Mouse (Mus musculus): ENCODE measurements around the gene D5Ertd579e. TPM values are rescaled to one million over a fixed set of nuclear protein-coding genes. Genes with fewer than 3 reads are reported as not detected.

The D5Ertd579e gene
- polyA plus RNA-seq (2012; rRNA removed) = 27.9 and 35.3 TPM in 2 replicates

DNA sequence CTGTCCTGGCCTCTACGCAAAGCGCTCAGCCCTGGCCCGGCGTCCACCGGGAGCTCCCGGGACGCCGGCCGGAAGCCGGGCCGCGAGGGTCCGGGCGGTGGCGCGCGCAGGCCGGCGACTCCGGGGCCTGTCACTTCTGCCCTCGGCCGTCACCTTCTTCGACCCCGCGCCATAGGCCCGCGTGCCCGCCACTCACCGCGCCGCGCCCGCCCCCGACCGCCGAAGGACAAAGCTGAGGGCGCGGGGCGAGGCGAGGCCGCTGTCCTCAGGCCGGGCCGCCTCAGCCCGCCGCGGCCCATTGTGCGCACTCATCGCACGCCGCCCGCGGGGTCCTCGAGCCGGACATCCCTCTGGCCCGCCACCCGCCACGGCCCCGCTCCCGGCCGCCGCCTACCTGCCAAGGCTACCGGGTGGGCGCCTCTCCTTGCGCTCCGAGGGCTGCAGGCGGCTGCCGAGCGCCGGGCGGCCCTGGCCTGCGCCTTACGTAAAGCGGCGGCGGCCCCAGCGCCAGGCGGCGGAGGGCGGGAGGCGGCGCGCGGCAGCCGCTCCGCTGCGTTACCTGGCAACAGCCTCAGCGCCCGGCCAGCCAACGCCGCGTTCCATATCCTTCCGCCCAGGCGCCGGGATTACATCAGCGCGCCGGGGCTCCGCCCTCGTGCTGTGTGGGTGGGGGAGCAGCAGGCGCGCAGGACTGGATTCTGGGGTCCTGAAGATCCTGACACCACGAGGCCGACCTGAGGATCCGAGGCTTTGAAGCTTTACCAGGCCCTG is at the start of gene D5Ertd579e:
D5Ertd579e (minus strand) TSS at position 564 of the 771 bp plus-strand sequence.
- DNase-seq (ENCODE audit: low spot score) = peak; percentile 94

GRCm38 (mm10) chr5:36742126-36742848 is 46.5 kb upstream of the D5Ertd579e start:
- peak; percentile 66 for DNase-seq (ENCODE audit: low spot score)

DNA sequence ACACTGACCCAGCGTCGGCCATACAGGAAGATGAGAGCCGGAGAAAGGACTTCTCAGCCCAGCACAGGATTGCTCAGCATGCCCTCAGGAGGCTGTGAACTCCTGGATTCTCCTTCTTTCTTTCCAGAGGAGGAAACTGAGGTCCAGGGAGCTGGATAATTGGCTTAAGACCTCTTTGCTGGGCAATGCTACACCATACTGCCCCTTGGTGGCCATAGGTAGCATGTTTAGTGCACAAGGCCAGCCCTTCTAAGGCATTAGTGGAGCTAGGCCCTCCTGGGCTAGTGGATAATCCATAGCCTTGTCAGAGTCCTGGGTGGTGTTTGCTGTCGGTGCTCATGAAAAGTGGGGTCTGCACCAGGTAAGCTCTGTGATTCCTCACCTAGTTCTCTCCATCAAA is 44.0 kb upstream of the D5Ertd579e start:
- DNase-seq (ENCODE audit: low spot score) = no peak

DNA sequence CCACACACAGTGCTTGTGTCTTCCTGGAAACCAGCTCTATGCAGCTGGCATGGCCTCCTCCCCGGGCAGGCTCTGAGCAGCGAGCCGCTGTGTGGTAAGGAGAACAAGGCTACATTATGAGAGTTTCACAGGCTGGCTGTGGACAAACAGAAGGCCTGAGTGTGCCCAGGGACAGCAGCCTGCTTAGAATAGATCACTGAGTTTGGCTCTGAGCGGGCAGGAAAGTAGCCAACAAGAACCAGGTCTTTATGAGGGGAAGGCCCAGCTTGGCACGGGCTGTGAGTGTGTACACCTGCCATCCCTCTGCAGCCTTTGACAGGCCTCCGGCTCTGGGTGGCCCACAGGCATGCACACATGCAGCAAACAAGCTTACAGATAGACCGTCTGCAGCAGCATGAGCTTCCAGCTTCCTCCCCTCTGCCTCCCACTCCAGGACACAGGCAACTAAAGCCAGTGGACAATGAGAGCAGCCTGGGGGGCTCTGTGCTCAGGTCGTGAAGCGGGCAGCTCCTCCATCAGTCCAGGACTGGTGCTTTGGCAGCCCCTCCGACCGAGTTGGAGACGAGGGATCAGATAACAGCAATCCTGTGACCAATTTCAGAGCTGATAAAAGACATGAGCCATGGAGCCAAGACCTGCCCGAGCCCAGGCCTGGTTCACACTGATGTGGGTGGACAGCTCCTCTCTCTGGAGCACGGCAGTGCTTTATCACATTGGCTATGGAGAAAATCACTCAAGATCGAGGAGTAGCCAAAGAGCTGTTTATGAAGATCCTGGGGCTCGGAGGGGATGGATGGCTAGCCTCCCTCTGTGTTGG is 43.2 kb upstream of the D5Ertd579e start:
- DNase-seq (ENCODE audit: low spot score) = no peak

DNA sequence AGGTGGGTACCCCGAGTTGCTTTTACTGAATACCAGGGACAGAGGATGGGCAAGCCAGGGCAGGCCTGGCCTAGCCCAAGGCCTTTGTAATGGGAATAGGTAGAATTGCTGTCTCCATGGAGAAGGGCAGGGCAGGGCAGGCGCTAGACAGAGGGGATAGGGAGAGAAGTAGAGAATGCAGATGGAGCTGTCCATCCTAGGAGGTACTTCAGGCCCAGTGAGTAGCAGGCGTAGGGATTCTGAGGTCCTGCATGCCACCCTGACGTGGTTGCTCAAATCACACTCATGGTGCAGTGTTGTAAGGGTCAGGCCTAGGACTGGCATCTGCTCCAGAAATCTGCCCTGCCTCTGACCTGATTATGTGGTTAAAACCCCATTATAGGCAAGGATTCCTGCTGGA is 41.9 kb upstream of the D5Ertd579e start:
- no peak for DNase-seq (ENCODE audit: low spot score)

DNA sequence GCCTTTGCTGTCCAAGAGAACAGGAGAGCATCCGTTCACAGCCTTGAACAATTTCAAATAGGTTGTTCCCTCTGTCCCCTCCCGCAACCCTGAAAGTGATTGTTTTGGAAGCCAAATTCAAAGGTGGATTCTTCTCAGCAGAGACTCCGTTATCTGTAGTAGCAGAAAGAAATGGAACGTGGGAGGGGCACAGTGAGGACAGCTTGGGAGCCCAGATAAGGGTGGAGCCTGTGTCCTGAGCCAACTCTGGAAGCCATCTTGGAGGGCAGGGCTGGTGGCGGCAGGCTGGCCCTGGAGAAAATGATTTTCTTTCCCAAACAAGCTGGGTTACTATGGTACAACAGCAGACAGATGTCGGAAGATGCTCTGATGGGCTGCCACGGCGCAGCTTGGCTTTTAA is 40.2 kb upstream of the D5Ertd579e start:
- DNase-seq (ENCODE audit: low spot score) = no peak

- no peak for DNase-seq (ENCODE audit: low spot score)
These were observed 39.3 kb upstream of the D5Ertd579e start for GRCm38 (mm10) chr5:36735106-36735505.

GRCm38 (mm10) chr5:36733405-36733804 is 37.6 kb upstream of the D5Ertd579e start:
- DNase-seq (ENCODE audit: low spot score) = no peak

DNA sequence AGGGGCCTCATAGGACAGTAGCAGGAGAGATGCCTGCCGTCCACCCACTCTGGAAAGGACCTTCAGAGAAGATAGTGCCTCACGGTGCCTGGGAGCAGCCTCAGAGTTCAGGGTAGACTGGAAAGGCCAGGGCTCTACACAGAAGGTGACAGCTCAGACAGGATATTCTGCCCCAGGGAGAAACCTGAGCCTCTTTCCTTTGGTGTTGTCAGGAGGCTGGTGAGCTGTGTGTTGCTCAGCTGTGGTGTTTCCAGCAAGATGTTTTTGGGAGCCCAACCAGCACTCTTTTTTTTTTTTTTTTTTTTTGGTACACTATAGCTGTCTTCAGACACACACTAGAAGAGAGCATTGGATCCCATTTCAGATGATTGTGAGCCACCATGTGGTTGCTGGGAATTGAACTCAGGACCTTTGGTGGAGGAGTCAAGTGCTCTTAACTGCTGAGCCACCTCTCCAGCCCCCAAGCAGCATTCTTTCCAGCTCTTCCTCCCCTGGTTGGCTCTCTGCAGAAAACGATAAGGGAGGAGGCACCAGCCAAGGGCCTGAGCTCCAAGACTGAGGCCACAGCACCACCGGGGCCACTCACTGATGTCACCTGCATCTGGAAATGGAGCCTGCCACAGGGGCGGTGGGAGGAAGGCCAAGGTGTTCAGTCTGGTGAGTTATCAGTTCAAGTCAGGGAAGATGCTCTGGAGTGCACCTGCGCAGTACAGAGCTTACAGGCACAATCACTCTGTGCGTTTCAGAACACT is 36.3 kb upstream of the D5Ertd579e start:
- DNase-seq (ENCODE audit: low spot score) = no peak

DNA sequence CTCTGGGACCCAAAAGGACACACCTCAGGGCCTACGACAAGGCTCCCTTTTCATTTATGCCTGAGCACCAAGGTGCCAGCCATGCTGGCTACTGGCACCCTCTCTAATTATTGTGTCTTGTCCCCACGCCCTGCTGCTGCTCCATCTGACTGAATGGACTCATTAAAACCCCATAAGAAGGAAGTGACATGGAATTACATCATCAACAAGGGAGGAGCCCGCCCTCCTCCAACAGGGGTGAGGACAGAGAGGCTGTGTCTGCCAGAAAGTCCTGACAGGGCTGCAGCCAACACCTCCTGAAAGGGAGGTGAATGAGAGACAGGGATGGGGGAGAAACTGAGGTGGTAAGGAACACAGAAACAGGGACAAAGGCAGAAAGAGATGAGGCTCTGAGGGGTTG is 34.9 kb upstream of the D5Ertd579e start:
- no peak for DNase-seq (ENCODE audit: low spot score)

DNA sequence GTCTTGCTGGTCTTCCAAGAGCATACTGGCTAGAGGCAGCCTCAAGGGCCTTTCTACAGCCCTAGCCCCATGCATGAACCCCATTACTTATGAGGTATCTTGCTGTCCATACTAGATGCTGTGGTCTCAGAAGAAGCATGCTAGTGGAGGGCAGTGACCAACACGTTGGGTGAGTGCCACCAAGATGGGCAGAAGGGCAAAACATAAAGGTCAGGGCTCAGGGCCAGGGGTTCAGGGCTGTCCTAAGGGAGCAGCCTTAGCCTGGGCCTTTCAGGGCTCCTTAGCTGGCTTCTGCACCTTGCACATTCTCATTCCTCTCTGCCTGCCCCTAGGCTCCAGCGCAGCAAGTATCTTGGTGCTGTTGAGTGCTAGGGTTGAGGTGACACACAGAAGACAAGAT is 34.1 kb upstream of the D5Ertd579e start:
- no peak for DNase-seq (ENCODE audit: low spot score)

DNA sequence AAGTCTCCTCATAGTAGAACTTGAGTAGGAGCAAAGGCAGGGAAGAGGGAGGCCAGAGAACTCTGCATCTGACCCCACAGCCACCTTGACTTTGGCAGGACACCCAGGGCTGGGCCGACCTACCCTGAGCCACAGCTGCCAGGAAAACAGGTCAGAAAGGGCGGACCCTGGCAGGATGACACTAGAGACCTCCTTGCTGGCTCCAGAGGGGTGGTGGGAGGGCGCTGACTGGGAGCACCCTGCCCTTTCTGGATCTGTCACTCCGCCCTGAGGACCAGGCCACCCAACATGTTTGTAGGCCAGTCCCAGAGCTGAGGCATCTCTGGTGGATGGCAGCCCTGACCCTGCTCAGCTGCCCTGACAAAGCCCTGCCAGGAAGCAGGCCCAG is 33.3 kb upstream of the D5Ertd579e start:
- DNase-seq (ENCODE audit: low spot score) = no peak

GRCm38 (mm10) chr5:36728403-36729085 is 32.7 kb upstream of the D5Ertd579e start:
- DNase-seq (ENCODE audit: low spot score) = no peak

- no peak for DNase-seq (ENCODE audit: low spot score)
These were observed 32.0 kb upstream of the D5Ertd579e start for GRCm38 (mm10) chr5:36727776-36728175.

- DNase-seq (ENCODE audit: low spot score) = no peak
These were observed 31.3 kb upstream of the D5Ertd579e start for GRCm38 (mm10) chr5:36727136-36727535.

DNA sequence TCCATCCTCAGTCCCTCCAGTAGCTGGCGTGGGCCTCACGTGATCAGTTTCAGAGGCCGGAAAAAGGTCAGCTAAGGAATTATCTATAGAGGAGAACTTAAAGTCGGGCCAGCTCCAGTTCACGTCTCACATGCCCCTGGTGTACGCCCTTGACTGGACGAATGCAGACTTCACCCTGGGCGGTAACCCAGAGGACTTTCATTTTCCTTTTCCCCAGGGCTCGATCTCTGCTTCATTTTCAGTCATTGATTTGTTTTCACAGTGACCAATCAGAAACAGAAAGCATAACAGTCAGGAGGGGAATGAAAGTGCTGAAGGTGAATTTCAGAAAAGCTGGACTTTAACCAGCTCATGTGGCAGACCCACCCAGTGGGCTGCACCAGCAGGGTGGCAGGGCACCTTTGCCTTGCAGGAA is 30.6 kb upstream of the D5Ertd579e start:
- no peak for DNase-seq (ENCODE audit: low spot score)

- DNase-seq (ENCODE audit: low spot score) = no peak
These were observed 30.0 kb upstream of the D5Ertd579e start for GRCm38 (mm10) chr5:36725861-36726260.

DNA sequence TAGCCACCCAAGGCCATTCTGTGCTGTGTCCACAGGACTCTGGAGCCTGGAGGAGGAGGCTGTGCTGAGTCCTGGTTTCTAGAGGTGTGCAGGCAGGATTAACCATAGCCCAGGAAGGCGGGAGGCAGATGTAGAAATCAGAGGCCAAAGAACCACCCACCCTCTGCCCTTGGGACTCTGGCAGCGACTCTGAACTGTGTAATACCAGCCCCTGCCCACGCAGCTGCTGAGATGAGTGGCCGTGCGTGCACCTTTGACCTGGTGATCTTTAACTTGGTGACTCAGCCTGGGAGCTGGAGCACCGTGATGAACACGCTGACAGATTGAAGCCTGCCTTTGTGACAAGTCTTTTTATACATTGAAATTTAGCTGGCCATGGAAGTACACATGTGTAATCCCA is 28.4 kb upstream of the D5Ertd579e start:
- DNase-seq (ENCODE audit: low spot score) = no peak

DNA sequence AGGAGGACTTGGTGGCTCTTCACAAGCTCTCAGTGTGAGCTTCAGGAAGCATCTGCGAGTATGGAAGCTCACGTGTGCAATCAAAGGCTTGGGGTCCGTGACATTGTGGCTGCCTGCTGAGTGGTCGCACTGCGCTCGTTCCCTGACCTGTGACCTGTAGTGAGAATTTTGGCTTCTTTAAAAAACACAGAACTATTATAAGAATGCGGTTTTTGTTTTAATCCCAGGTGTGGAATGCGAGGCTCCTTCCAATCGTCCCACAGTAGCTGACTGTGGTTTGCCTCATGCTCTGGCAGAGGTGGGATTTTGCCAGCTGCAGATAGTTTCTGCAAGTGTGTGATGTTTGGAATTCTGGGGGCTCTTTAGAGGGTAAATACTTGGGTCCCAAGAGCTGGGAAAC is 27.5 kb upstream of the D5Ertd579e start:
- DNase-seq (ENCODE audit: low spot score) = no peak

DNA sequence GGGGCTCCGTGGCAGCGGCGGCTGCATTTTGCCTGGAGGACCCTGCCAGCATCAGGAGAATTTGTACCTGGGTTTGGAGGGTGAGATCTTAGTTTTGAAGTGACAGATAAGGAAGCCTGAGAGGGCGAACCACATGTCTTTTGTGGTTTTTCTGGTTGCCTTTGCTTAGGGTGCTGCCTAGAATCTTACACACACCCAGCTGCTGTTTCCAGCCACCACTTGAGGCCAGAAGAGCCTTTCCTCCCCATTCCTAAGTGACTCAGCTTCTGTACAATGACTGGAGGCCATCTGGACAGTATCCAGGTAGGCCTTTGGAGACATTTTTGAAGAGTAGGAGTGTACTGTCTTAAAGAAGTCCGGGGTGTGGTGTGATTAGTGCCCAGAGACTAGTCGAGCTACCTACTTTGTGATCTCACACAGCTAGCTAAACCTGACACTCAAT is 26.6 kb upstream of the D5Ertd579e start:
- DNase-seq (ENCODE audit: low spot score) = no peak
